Mouse (Mus musculus) subcutaneous adipose tissue, adult 2 months (tissue): ENCODE measurements around the gene Ucn2. TPM values are rescaled to one million over a fixed set of nuclear protein-coding genes. Genes with fewer than 3 reads are reported as not detected.

Experiments used
- polyA plus RNA-seq: library from polyadenylated mRNA; depleted of rRNA; stranded (reverse); fragments of >200 nt; gene quantifications from 2 replicates; pipeline ENCODE4 v1.2.3, GENCODE M21; 2012; ENCODE audit warnings: low replicate concordance; rRNA removed

Gene Ucn2
- polyA plus RNA-seq, result 0.13 and 5.4 TPM in 2 replicates

DNA sequence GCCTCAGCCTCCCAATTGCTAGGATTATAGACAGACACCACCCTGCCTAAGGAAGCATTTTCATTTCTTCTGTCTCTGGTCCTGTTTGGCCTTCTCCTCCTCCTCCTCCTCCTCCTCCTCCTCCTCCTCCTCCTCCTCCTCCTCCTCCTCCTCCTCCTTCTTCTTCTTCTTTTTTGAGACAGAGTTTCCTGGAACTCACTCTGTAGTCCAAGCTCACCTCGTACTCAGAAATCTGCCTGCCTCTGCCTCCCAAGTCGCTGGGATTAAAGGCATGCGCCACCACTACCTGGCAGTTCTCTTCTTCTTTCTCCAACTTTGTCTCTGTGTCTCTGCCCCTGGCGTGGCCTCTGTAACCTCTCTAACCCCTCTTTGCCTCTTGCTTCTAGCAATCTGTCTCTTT is at the start of gene Ucn2:
Ucn2 (plus strand) TSS at position 301 of the 400 bp plus-strand sequence.

GRCm38 (mm10) chr9:108936418-108937364 is 49.1 kb upstream of the Ucn2 start, which contains the start of gene Uqcrc1:
Gene Uqcrc1 (plus strand): TSS chr9:108936633.

DNA sequence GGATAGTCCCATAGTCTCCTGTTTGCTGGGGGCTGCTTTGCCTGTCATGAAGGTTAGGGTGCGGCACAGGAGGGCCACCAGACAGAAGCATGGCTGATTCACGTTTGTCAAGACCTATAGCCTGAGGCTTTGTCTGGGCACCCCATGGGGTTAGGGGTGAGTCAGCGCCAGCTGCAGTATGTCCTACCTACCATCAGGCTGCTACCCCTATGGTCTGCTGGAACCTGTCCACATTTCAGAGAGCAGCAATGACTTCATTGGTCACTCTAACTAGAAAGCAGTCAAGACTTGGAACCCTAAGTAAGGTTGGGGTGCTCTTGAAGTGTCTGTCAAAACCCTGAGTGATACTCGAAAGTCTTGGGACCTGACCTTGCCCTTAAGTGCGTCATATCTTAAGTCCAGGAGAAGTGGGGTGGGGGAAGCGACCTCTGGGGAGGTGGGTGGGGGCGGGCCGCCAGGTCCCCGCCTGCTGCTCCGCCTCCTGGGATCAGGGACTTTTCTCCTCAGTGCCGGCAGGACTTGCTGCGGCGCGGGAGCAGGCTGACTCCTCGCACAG is 32.7 kb upstream of the Ucn2 start, which contains the start of gene Col7a1:
Col7a1 (plus strand) TSS at position 506 of the 556 bp plus-strand sequence.

GRCm38 (mm10) chr9:108991428-108992084 is 5.7 kb downstream of the Ucn2 start, which contains the start of gene Pfkfb4:
Gene Pfkfb4 (plus strand): TSS chr9:108991778.

Other genes with a start within 250 kb of the Ucn2 start
- gene Ip6k2, start 202.2 kb upstream of the Ucn2 start, polyA plus RNA-seq, result 53.3 and 84.8 TPM in 2 replicates
- 25.4 and 31.7 TPM in 2 replicates for gene Nckipsd, start 177.6 kb upstream of the Ucn2 start, polyA plus RNA-seq
- gene Celsr3, start 159.7 kb upstream of the Ucn2 start, polyA plus RNA-seq, result 1.4 and 1.5 TPM in 2 replicates
- 26.4 and 31.9 TPM in 2 replicates for gene Slc26a6, start 132.7 kb upstream of the Ucn2 start, polyA plus RNA-seq
- 0.13 and 0.49 TPM in 2 replicates for gene Tmem89, start 71.4 kb upstream of the Ucn2 start, polyA plus RNA-seq
- 604 and 794 TPM in 2 replicates for gene Uqcrc1, start 49.4 kb upstream of the Ucn2 start, polyA plus RNA-seq
- 1.3 and 60.7 TPM in 2 replicates for gene Col7a1, start 32.4 kb upstream of the Ucn2 start, polyA plus RNA-seq
- gene Pfkfb4, start 5.8 kb downstream of the Ucn2 start, polyA plus RNA-seq, result 27.1 and 36.5 TPM in 2 replicates
- 391 TPM in 2 replicates for gene Shisa5, start 52.6 kb downstream of the Ucn2 start, polyA plus RNA-seq
- 72.5 and 97.1 TPM in 2 replicates for gene Trex1, start 73.7 kb downstream of the Ucn2 start, polyA plus RNA-seq
- gene Atrip, start 88.1 kb downstream of the Ucn2 start, polyA plus RNA-seq, result 21.4 and 33.6 TPM in 2 replicates
- 6.7 and 7.9 TPM in 2 replicates for gene Ccdc51, start 96.5 kb downstream of the Ucn2 start, polyA plus RNA-seq
- gene Tma7, start 96.6 kb downstream of the Ucn2 start, polyA plus RNA-seq, result 30.9 and 35.7 TPM in 2 replicates
- gene Plxnb1, start 109.4 kb downstream of the Ucn2 start, polyA plus RNA-seq, result 5.2 and 25.0 TPM in 2 replicates
- gene Fbxw21, start 176.0 kb downstream of the Ucn2 start, polyA plus RNA-seq, result not detected in 2 replicates
- not detected in 2 replicates for gene Fbxw13, start 210.0 kb downstream of the Ucn2 start, polyA plus RNA-seq
- not detected in 2 replicates for gene Fbxw20, start 248.7 kb downstream of the Ucn2 start, polyA plus RNA-seq